Mouse (Mus musculus) lung, embryonic 14.5 days (tissue): ENCODE results near the gene Gm20518. TPM values are rescaled to one million over a fixed set of nuclear protein-coding genes. Genes with fewer than 3 reads are reported as not detected.
A peak's percentile ranks its signal among the peaks of the same experiment; 100 is the strongest.

Experiments
- ATAC-seq: fragments of 200-750 bp; cut with Nextera tagmentation; 2 replicates; pipeline ENCODE4 v1.8.0; 2017; ENCODE audit warnings: mild to moderate bottlenecking, moderate TSS enrichment, moderate library complexity; ENCODE audit not compliant: insufficient read depth
- DNase-seq: peaks from one replicate; pipeline ENCODE4 v3.0.0-alpha.2; 2015
- H3K27ac ChIP-seq: fragments of 300-500 bp; sonication (generic); 2 replicates; pipeline ENCODE4 v1.5.1; 2014; ENCODE audit warnings: low read depth, mild to moderate bottlenecking, moderate library complexity
- H3K27me3 ChIP-seq: fragments of 300-500 bp; sonication (generic); 2 replicates; pipeline ENCODE4 v1.6.1; 2014; ENCODE audit warnings: low read length, control low read depth; ENCODE audit not compliant: insufficient read depth
- H3K36me3 ChIP-seq: fragments of 300-500 bp; sonication (generic); 2 replicates; pipeline ENCODE4 v1.6.1; 2014; ENCODE audit warnings: control low read depth; ENCODE audit not compliant: insufficient read depth
- H3K4me1 ChIP-seq: fragments of 300-500 bp; sonication (generic); 2 replicates; pipeline ENCODE4 v1.6.1; 2014; ENCODE audit warnings: antibody characterized with exemption, control low read depth; ENCODE audit not compliant: insufficient read depth
- H3K4me2 ChIP-seq: fragments of 300-500 bp; sonication (generic); 2 replicates; pipeline ENCODE4 v1.6.1; 2014; ENCODE audit warnings: mild to moderate bottlenecking
- H3K4me3 ChIP-seq: fragments of 300-500 bp; sonication (generic); 2 replicates; pipeline ENCODE4 v1.5.1; 2014; ENCODE audit warnings: low read depth, low read length
- H3K9ac ChIP-seq: fragments of 300-500 bp; sonication (generic); 2 replicates; pipeline ENCODE4 v1.6.1; 2014
- H3K9me3 ChIP-seq: fragments of 300-500 bp; sonication (generic); 2 replicates; pipeline ENCODE4 v1.6.1; 2016; ENCODE audit warnings: low read depth, low read length, control low read depth
- CTCF ChIP-seq: IDR thresholded peaks from 2 replicates; pipeline ENCODE4 v1.5.1; 2016; ENCODE audit warnings: antibody characterized with exemption, low read depth
- WGBS: fragments of 180-500 bp; shearing (Covaris S2); extraction: QIAGEN DNeasy Blood & Tissue Kit; methylation state at CpG from one replicate; pipeline ENCODE4 v1.1.7; 2014; 5-methylcytosine and 5-hydroxymethylcytosine counted together
- polyA plus RNA-seq: library from polyadenylated mRNA; unstranded; fragments of >200 nt; fragmentation: Nextera tagmentation; extraction: Ambion mirVana; gene quantifications from 2 replicates; pipeline ENCODE4 v1.2.1, GENCODE M21; 2014

Gm20518 gene
- polyA plus RNA-seq, 1 experiment from 2014 or later, result 0.29 TPM

GRCm38 (mm10) chr16:17807192-17808009, 84.1 kb downstream of the Gm20518 start:
- peak overlapping the region; percentile 77 for H3K4me2 ChIP-seq
- ATAC-seq (peak; percentile 33), DNase-seq (peak; percentile 92)
- 7% methylated on average over 63 of the region's 73 CpGs for WGBS
- TF ChIP-seq CTCF, result no peak
- no peaks in the 10 kb centered on the region for H3K9me3 ChIP-seq
- H3K27me3 ChIP-seq, result peaks cover 44% of the 10 kb centered on the region
- H3K4me3 ChIP-seq, result peak overlapping the region; percentile 37
- H3K36me3 ChIP-seq, result peaks cover 52% of the 10 kb centered on the region
- peak overlapping the region; percentile 57 for H3K9ac ChIP-seq
- H3K27ac ChIP-seq, result peak overlapping the region; percentile 73; the same call in 1 of the 2 replicates
- H3K4me1 ChIP-seq, result peaks cover 60% of the 10 kb centered on the region

GRCm38 (mm10) chr16:17806581-17807191, 84.8 kb downstream of the Gm20518 start:
- no peak for ATAC-seq
- 8% methylated on average over 47 of the region's 50 CpGs for WGBS
- Histone ChIP-seq H3K9ac (peak overlapping the region; percentile 57), H3K4me2 (peak overlapping the region; percentile 77), H3K4me3 (peak overlapping the region; percentile 37), H3K36me3 (peaks cover 52% of the 10 kb centered on the region), H3K4me1 (peaks cover 67% of the 10 kb centered on the region), H3K27me3 (peaks cover 52% of the 10 kb centered on the region), H3K9me3 (no peaks in the 10 kb centered on the region), H3K27ac (peak overlapping the region; percentile 73; the same call in 1 of the 2 replicates)
- TF ChIP-seq CTCF, result no peak
- DNase-seq, result peak; percentile 67

- Histone ChIP-seq H3K4me2 (peak overlapping the region; percentile 59), H3K27ac (no peak overlapping the region), H3K36me3 (peaks cover 52% of the 10 kb centered on the region), H3K27me3 (peaks cover 58% of the 10 kb centered on the region), H3K9me3 (no peaks in the 10 kb centered on the region), H3K9ac (no peak overlapping the region), H3K4me1 (peaks cover 64% of the 10 kb centered on the region), H3K4me3 (peak overlapping the region; percentile 28)
- no peak for TF ChIP-seq CTCF
- WGBS, result 39% methylated on average over 7 of the region's 7 CpGs
- ATAC-seq (no peak), DNase-seq (no peak)
Observed at GRCm38 (mm10) chr16:17804982-17805381, 86.5 kb downstream of the Gm20518 start.

- H3K27me3 ChIP-seq, result peaks cover 58% of the 10 kb centered on the region
- H3K4me2 ChIP-seq, result peak overlapping the region; percentile 59
- no peak overlapping the region for H3K9ac ChIP-seq
- H3K27ac ChIP-seq, result 0 out of 2 replicates have a peak overlapping the region, but pooled peaks have one; percentile 4
- 9% methylated on average over 33 of the region's 33 CpGs for WGBS
- H3K4me3 ChIP-seq, result peak overlapping the region; percentile 28
- H3K36me3 ChIP-seq, result peaks cover 55% of the 10 kb centered on the region
- TF ChIP-seq CTCF, result no peak
- no peaks in the 10 kb centered on the region for H3K9me3 ChIP-seq
- ATAC-seq (peak; percentile 13; the same call in 1 of the 2 replicates), DNase-seq (peak; percentile 67)
- peaks cover 61% of the 10 kb centered on the region for H3K4me1 ChIP-seq
Observed at GRCm38 (mm10) chr16:17804449-17804912, 87.0 kb downstream of the Gm20518 start.

- H3K36me3 ChIP-seq, result peaks cover 55% of the 10 kb centered on the region
- DNase-seq (peak; percentile 24), ATAC-seq (no peak; the same call in 1 of the 2 replicates)
- peaks cover 58% of the 10 kb centered on the region for H3K27me3 ChIP-seq
- 0 out of 2 replicates have a peak overlapping the region, but pooled peaks have one; percentile 4 for H3K27ac ChIP-seq
- TF ChIP-seq CTCF, result no peak
- peaks cover 56% of the 10 kb centered on the region for H3K4me1 ChIP-seq
- no peaks in the 10 kb centered on the region for H3K9me3 ChIP-seq
- H3K4me3 ChIP-seq, result peak overlapping the region; percentile 28
- H3K4me2 ChIP-seq, result peak overlapping the region; percentile 59
- WGBS, result 32% methylated on average over 33 of the region's 33 CpGs
- H3K9ac ChIP-seq, result peak overlapping the region; percentile 29; the same call in 1 of the 2 replicates
Observed at GRCm38 (mm10) chr16:17803675-17804448, 87.6 kb downstream of the Gm20518 start.

GRCm38 (mm10) chr16:17802839-17803674, 88.4 kb downstream of the Gm20518 start:
- 16% methylated on average over 83 of the region's 83 CpGs for WGBS
- H3K36me3 ChIP-seq, result peaks cover 48% of the 10 kb centered on the region
- ATAC-seq, result no peak
- no peaks in the 10 kb centered on the region for H3K9me3 ChIP-seq
- peak overlapping the region; percentile 31 for H3K4me3 ChIP-seq
- no peak overlapping the region for H3K27ac ChIP-seq
- TF ChIP-seq CTCF, result 0 out of 2 replicates have a peak, but pooled peaks have one; percentile 18
- H3K4me2 ChIP-seq, result peak overlapping the region; percentile 59
- H3K4me1 ChIP-seq, result peaks cover 56% of the 10 kb centered on the region
- H3K9ac ChIP-seq, result peak overlapping the region; percentile 29
- peak; percentile 58 for DNase-seq
- H3K27me3 ChIP-seq, result peaks cover 61% of the 10 kb centered on the region
